Mouse (Mus musculus): ENCODE results near the gene Amigo2. TPM values are rescaled to one million over a fixed set of nuclear protein-coding genes. Genes with fewer than 3 reads are reported as not detected.

Gene Amigo2
- polyA plus RNA-seq (2012; rRNA removed; ENCODE audit: low replicate concordance): 0.43 and 0.85 TPM in 2 replicates

GRCm38 (mm10) chr15:97246911-97247790, at the start of gene Amigo2, which contains the start of gene Pced1b:
Gene Amigo2 (minus strand): TSS chr15:97247287.
Gene Pced1b (plus strand): TSS chr15:97247107.

Other genes with a start within 250 kb of the Amigo2 start
- gene Slc38a4, start 191.3 kb downstream of the Amigo2 start, polyA plus RNA-seq (2012; rRNA removed; ENCODE audit: low replicate concordance): 0.20 and 0.72 TPM in 2 replicates
- gene Pced1b, start 180 bp downstream of the Amigo2 start, polyA plus RNA-seq (2012; rRNA removed; ENCODE audit: low replicate concordance): 3.3 and 3.6 TPM in 2 replicates

Measured in duodenum, adult 2 months (tissue).